Mouse (Mus musculus): ENCODE data around the gene Lhfpl1. TPM values are rescaled to one million over a fixed set of nuclear protein-coding genes. Genes with fewer than 3 reads are reported as not detected.

Gene Lhfpl1
- 1.3 TPM for polyA plus RNA-seq (2015; fragmentation: Illumina TruSeq; extraction: RNeasy Lipid Tissue Mini Kit (QIAGEN cat#74804); ENCODE audit: low read depth, low replicate concordance)

DNA sequence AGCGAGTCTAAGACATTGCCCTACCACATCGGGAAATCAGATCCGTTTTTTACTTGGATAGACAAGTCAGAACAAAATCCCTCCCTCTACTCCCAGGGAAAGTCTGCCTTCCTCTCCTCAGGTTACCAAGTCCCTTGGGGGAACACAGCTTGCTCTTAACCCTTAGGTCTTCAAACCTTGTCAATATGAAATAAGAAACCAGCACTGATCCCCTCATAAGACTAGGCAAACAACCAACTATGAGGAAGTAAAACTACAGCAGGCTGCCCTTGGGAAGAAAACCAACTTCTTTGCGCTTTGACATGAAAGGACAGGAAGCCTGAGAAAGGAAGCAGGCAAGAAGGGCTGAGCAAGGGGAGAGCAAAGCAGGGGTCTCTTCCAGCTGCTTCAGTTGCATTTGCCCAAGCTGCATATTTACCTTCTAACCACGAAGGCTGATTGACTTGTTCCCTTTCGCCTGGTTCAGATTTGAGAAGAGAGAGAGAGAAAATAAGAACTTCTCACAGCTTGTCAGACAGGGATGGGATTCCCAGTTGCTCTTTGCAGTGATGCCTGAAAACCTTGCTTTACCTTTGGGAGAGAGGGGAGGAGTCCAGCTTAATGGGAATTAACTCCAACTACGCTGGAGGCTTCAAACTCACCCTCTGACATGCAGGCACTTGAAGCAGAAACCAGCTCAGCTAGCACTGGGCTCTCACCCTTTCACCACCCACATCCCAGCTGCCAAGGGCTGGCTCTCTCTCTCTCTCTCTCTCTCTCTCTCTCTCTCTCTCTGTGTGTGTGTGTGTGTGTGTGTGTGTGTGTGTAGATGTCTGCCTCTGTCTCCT is at the start of gene Lhfpl1:
Gene Lhfpl1 (minus strand): TSS at position 713 of the 827 bp plus-strand sequence.

Other genes with a start within 250 kb of the Lhfpl1 start
- 11.3 TPM for gene Amot, start 156.1 kb upstream of the Lhfpl1 start, polyA plus RNA-seq (2015; fragmentation: Illumina TruSeq; extraction: RNeasy Lipid Tissue Mini Kit (QIAGEN cat#74804); ENCODE audit: low read depth, low replicate concordance)